Mouse (Mus musculus) urinary bladder, adult 18-20 months (tissue): ENCODE data around the gene Vav3.

Experiments used
- DNase-seq, 2 experiments: peaks; one replicate each; pipeline ENCODE4 v3.0.0; 2022; ENCODE audit warnings: low spot score in 2 of 2, mixed read lengths in 2 of 2

Vav3 gene

GRCm38 (mm10) chr3:109681863-109682262 is 341.4 kb downstream of the Vav3 start:
- no peak for DNase-seq

- DNase-seq = no peak
These were observed 343.3 kb downstream of the Vav3 start for GRCm38 (mm10) chr3:109683608-109684295.

DNA sequence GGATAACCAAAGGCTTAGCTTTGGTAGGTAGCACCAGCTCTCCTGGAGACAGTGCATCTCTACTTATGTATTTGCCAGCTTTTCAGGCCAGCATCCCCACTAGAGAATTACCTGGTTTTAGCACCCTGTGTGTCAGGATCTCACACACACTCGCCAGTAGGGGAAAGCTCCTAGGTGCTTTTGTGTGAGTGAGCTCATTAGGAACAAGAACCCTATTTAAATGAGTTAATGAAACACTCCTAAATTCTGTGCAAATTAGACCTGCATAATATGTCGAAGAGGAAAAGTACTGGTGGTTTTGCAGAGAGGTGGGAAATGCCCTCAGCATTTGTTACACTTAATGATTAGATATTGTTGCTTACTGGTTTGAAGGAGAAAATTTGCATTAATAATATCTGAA is 350.1 kb downstream of the Vav3 start:
- no peak for DNase-seq

- DNase-seq = no peak
These were observed 352.2 kb downstream of the Vav3 start for GRCm38 (mm10) chr3:109692613-109693012.

DNA sequence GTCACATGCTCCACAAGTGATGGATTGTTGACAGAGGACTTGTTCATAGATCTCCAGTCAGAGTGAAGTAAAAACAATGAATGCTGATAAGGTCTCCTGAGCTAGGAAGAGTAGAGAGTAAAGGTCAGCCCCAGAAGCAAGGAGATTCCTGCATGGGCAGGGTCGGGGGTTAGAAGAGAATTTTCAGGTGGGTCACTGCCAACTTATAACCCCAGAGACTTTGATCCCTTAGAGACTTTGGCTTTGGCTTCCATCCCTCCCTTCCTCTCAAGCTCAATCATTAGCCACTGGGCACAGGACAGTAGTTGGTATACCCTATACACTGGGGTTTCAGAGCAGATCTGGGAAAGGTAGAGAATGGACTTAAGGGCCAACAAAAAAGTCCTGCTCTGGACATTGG is 360.8 kb downstream of the Vav3 start:
- DNase-seq = no peak

GRCm38 (mm10) chr3:109707786-109708460 is 367.5 kb downstream of the Vav3 start:
- DNase-seq = no peak

- no peak for DNase-seq
These were observed 371.3 kb downstream of the Vav3 start for GRCm38 (mm10) chr3:109711751-109712150.

GRCm38 (mm10) chr3:109714476-109714875 is 374.0 kb downstream of the Vav3 start:
- DNase-seq = no peak

DNA sequence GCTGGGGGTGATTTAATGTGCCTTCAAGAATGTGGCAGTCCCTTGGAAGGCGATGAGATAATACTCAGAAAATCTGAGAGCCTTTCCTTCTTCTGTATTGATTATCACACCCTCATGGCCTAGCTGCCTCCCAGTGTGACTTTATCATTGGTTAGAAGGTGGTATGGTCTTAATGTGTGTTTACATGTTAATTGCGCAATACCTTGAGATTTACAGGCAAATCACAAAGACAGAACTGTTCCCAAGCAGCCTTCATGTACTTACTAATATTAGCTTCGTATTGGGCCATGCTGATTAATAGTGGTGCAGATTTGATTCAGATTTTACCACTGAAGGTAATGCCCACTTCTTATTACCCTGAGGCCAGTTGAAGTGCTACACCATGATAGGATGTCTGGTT is 381.3 kb downstream of the Vav3 start:
- no peak for DNase-seq

DNA sequence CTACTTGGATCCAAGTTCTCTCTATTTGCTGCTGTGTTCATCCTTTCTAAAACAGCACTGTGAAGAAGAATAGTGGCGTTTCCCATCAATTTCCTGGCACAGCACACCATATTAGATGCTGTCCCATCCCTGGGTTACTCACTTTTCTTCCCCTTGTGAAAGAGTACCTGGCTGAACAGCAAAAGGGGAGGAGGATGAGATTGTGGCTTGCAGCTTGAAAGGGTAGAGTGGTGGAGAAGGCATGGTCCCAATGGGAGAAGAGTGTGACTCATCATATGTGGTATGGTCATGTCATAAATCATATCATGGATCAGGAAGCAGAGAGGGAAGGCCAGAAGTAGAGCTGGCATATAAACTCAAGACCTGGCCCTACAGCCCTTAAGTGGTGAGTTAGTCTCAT is 386.3 kb downstream of the Vav3 start:
- no peak for DNase-seq

- DNase-seq = no peak
These were observed 391.3 kb downstream of the Vav3 start for GRCm38 (mm10) chr3:109731592-109732230.

GRCm38 (mm10) chr3:109732327-109733182 is 392.1 kb downstream of the Vav3 start:
- DNase-seq = no peak
